Mouse (Mus musculus): Measurements from ENCODE around the gene Ddc. TPM values are rescaled to one million over a fixed set of nuclear protein-coding genes. Genes with fewer than 3 reads are reported as not detected.

The Ddc gene
- total RNA-seq, 2 experiments from 2014 or later = 1.3 to 1.9 TPM

GRCm38 (mm10) chr11:11844367-11844971 is 53.5 kb downstream of the Ddc start:
- peak; percentile 91 to 94 for DNase-seq

- DNase-seq = no peak
Observed at GRCm38 (mm10) chr11:11841590-11841989, 56.4 kb downstream of the Ddc start.

GRCm38 (mm10) chr11:11840746-11841145 is 57.2 kb downstream of the Ddc start:
- DNase-seq = no peak

GRCm38 (mm10) chr11:11839874-11840273 is 58.1 kb downstream of the Ddc start:
- DNase-seq = no peak

- DNase-seq = no peak
Observed at GRCm38 (mm10) chr11:11837384-11837783, 60.6 kb downstream of the Ddc start.

- DNase-seq = peak; percentile 61 to 65
Observed at GRCm38 (mm10) chr11:11836713-11837370, 61.1 kb downstream of the Ddc start.

GRCm38 (mm10) chr11:11836262-11836661 is 61.7 kb downstream of the Ddc start:
- peak in 1 of 2 experiments; percentile 55 for DNase-seq

GRCm38 (mm10) chr11:11835791-11836190 is 62.2 kb downstream of the Ddc start:
- no peak for DNase-seq

- no peak for DNase-seq
Observed at GRCm38 (mm10) chr11:11835361-11835760, 62.6 kb downstream of the Ddc start.

GRCm38 (mm10) chr11:11833100-11833499 is 64.8 kb downstream of the Ddc start:
- DNase-seq = no peak

GRCm38 (mm10) chr11:11832755-11833084 is 65.2 kb downstream of the Ddc start:
- DNase-seq = peak in 1 of 2 experiments; percentile 44

GRCm38 (mm10) chr11:11831940-11832754 is 65.8 kb downstream of the Ddc start:
- DNase-seq = no peak

- no peak for DNase-seq
Observed at GRCm38 (mm10) chr11:11831526-11831925, 66.4 kb downstream of the Ddc start.

- DNase-seq = no peak
Observed at GRCm38 (mm10) chr11:11830884-11831495, 67.0 kb downstream of the Ddc start.

- DNase-seq = no peak
Observed at GRCm38 (mm10) chr11:11829161-11830000, 68.6 kb downstream of the Ddc start.

GRCm38 (mm10) chr11:11828761-11829160 is 69.2 kb downstream of the Ddc start:
- DNase-seq = no peak

- DNase-seq = no peak
Observed at GRCm38 (mm10) chr11:11828251-11828650, 69.7 kb downstream of the Ddc start.

GRCm38 (mm10) chr11:11826475-11826874 is 71.5 kb downstream of the Ddc start:
- DNase-seq = no peak

- no peak for DNase-seq
Observed at GRCm38 (mm10) chr11:11825670-11826069, 72.3 kb downstream of the Ddc start.

- DNase-seq = no peak
Observed at GRCm38 (mm10) chr11:11824970-11825635, 72.8 kb downstream of the Ddc start.
